Mouse (Mus musculus) Patski (cell line): ENCODE results near the gene Gm5072. TPM values are rescaled to one million over a fixed set of nuclear protein-coding genes. Genes with fewer than 3 reads are reported as not detected.
"Not testable (repeated sequence)": the region's sequence is repeated elsewhere in the genome, so short reads cannot be mapped to it uniquely, and the experiment has no call there.

Experiments used
- ATAC-seq: fragments of 100-300 bp; one replicate; pipeline ENCODE4 v1.8.0; 2021
- CTCF ChIA-PET: fragments of 350-600 bp; sonication (Branson Sonifier 250); formaldehyde crosslinking; loops from one replicate; lab custom pipeline; 2022; ENCODE audit warnings: inconsistent platforms; lab: Charles Lee
- POLR2A ChIA-PET: fragments of 350-600 bp; sonication (Branson Sonifier 250); formaldehyde crosslinking; loops from one replicate; lab custom pipeline; 2022; ENCODE audit warnings: antibody characterized with exemption, inconsistent platforms; lab: Charles Lee
- DNase-seq: peaks from one replicate; pipeline ENCODE4 v3.0.0-alpha.2; 2011; ENCODE audit warnings: low read depth, low spot score
- H3K27me3 ChIP-seq: fragments of 371-371 bp; one replicate; pipeline ENCODE4 v1.5.1; 2021
- in situ Hi-C: fragments of 300-500 bp; cut with MboI; formaldehyde crosslinking; loops from 3 replicates; pipeline ENCODE4 v1.11.1; 2018; ENCODE audit warnings: low pct_unique_long_range_greater_than_20kb, mixed read lengths
- polyA plus RNA-seq: library from polyadenylated mRNA; unstranded; gene quantifications from one replicate; pipeline ENCODE4 v1.2.3, GENCODE M21; 2021

Gene Gm5072
- polyA plus RNA-seq = not detected

DNA sequence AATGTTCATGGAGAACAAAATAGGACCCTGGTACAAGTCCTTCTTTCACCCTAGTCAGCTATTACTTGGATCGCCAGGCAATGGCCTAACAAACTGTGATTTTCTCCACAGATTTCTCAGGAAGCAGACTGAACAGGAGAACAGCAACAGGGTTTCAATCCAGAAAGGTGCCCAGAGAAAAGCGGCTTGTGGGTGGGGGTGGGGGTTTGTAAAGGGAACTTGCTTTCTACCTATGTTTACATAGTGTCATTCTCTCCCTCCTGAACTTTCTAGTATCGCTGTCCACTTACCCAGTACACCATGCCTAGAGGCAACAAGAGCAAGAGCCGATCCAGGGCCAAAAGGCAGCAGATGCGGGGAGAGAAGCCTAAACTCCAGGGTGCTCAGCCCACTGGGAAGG, at the start of gene Gm5072:
Gene Gm5072, plus strand, starts transcription at position 301 of the 400 bp plus-strand sequence.
- in situ Hi-C loops, ATAC-seq, POLR2A ChIA-PET, CTCF ChIA-PET, DNase-seq, H3K27me3 ChIP-seq: not testable (repeated sequence)

Other genes with a start within 250 kb of the Gm5072 start
- gene Mageb2, start 60.8 kb upstream of the Gm5072 start, polyA plus RNA-seq = not detected
- not detected for gene Gm8914, start 87.6 kb downstream of the Gm5072 start, polyA plus RNA-seq
- gene 1700084M14Rik, start 183.4 kb downstream of the Gm5072 start, polyA plus RNA-seq = not detected
- gene Gm14781, start 239.7 kb downstream of the Gm5072 start, polyA plus RNA-seq = not detected